Mouse (Mus musculus) Patski (cell line): Measurements from ENCODE around the gene Mier2. TPM values are rescaled to one million over a fixed set of nuclear protein-coding genes. Genes with fewer than 3 reads are reported as not detected.

Experiments used
- ATAC-seq: fragments of 100-300 bp; one replicate; pipeline ENCODE4 v1.8.0; 2021
- CTCF ChIA-PET: fragments of 350-600 bp; sonication (Branson Sonifier 250); formaldehyde crosslinking; loops from one replicate; lab custom pipeline; 2022; ENCODE audit warnings: inconsistent platforms; lab: Charles Lee
- POLR2A ChIA-PET: fragments of 350-600 bp; sonication (Branson Sonifier 250); formaldehyde crosslinking; loops from one replicate; lab custom pipeline; 2022; ENCODE audit warnings: antibody characterized with exemption, inconsistent platforms; lab: Charles Lee
- DNase-seq: peaks from one replicate; pipeline ENCODE4 v3.0.0-alpha.2; 2011; ENCODE audit warnings: low read depth, low spot score
- H3K27me3 ChIP-seq: fragments of 371-371 bp; one replicate; pipeline ENCODE4 v1.5.1; 2021
- CTCF ChIP-seq: fragments of 100-300 bp; IDR thresholded peaks from one replicate; pipeline ENCODE4 v1.5.1; 2021
- in situ Hi-C: fragments of 300-500 bp; cut with MboI; formaldehyde crosslinking; loops from 3 replicates; pipeline ENCODE4 v1.11.1; 2018; ENCODE audit warnings: low pct_unique_long_range_greater_than_20kb, mixed read lengths
- polyA plus RNA-seq: library from polyadenylated mRNA; unstranded; gene quantifications from one replicate; pipeline ENCODE4 v1.2.3, GENCODE M21; 2021

Gene Mier2
- polyA plus RNA-seq, 1 experiment from 2014 or later: 38.6 TPM

DNA sequence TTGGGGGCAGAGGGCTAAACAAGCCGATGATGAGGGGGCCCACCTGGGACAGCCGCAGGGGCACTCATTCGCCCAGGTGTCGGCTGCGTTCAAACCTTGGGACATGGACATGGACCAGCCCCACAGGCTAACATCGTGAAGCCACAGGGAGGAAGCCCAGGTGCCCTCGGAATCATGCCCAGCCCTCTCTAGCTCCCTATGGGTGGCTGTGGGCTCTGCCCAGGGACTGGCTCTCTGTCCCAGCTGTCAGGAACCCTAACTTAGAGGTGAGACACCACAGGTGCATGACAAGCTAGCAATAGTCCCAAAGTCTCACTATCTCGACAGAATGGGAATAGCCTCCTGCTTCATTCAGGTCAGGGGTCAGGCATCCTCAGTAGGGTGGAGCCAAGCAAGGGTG lies 2.5 kb downstream of the Mier2 start:
- DNase-seq (no peak), ATAC-seq (no peak)
- in situ Hi-C loops: no loop called here
- no peak for TF ChIP-seq CTCF
- ChIA-PET CTCF (no interaction called here), POLR2A (no interaction called here)
- no peaks in the 10 kb centered on the region for H3K27me3 ChIP-seq

- in situ Hi-C loops: no loop called here
- no peak for TF ChIP-seq CTCF
- ChIA-PET POLR2A (no interaction called here), CTCF (no interaction called here)
- ATAC-seq (no peak), DNase-seq (no peak)
- no peaks in the 10 kb centered on the region for H3K27me3 ChIP-seq
Measured at GRCm38 (mm10) chr10:79550366-79550765, 4.6 kb downstream of the Mier2 start.

DNA sequence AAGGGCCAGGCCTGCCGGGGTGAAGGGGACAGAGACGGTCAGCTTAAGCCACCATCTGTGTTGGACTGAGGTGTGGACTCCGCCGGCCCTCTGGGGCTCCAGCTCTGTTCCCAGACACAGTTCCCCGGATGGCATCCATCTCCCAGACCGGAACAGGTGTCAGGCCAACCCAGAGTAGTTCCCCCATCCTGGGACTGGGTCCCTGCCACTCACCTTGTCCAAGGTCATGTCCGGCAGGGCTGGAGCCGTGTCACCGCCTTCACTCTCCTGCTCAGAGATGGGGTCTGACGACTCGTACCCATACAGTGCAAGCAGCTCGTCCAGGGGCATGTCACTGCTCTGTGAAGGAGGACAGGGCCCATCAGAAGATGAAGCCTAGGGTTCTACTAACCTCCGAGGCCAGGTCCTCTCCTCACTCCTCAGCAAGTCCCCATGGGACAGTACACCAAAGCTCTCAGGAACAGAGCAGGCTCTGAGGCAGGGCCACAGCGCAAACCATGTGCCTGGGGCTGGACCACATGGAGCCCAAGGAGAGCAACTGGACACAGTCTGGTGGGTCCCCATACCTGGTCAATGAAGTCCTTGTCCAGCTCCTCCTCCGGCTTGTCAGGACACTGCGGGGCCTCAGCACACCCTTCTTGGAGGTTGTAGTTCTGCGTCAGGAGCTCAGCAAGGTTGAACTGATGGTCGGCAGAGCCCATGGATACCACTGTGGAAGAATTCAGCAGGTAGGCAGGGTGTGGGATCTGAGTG lies 5.9 kb downstream of the Mier2 start:
- H3K27me3 ChIP-seq: no peaks in the 10 kb centered on the region
- ChIA-PET POLR2A (no interaction called here), CTCF (no interaction called here)
- in situ Hi-C loops: no loop called here
- DNase-seq (no peak), ATAC-seq (no peak)
- no peak for TF ChIP-seq CTCF

- TF ChIP-seq CTCF: no peak
- CTCF ChIA-PET: no interaction called here
- DNase-seq: no peak
- in situ Hi-C loops: no loop called here
- H3K27me3 ChIP-seq: no peaks in the 10 kb centered on the region
- ATAC-seq: no peak
- POLR2A ChIA-PET: no interaction called here
Measured at GRCm38 (mm10) chr10:79548546-79548945, 6.5 kb downstream of the Mier2 start.

GRCm38 (mm10) chr10:79547148-79547675 lies 7.8 kb downstream of the Mier2 start:
- no peak for TF ChIP-seq CTCF
- in situ Hi-C loops: no loop called here
- DNase-seq (no peak), ATAC-seq (no peak)
- H3K27me3 ChIP-seq: no peaks in the 10 kb centered on the region
- CTCF ChIA-PET: no interaction called here
- POLR2A ChIA-PET: no interaction called here

- POLR2A ChIA-PET: no interaction called here
- no peak for ATAC-seq
- CTCF ChIA-PET: no interaction called here
- no peak for TF ChIP-seq CTCF
- in situ Hi-C loops: no loop called here
- H3K27me3 ChIP-seq: no peaks in the 10 kb centered on the region
- DNase-seq: no peak
Measured at GRCm38 (mm10) chr10:79546483-79546882, 8.5 kb downstream of the Mier2 start.

- DNase-seq (no peak), ATAC-seq (no peak)
- in situ Hi-C loops: no loop called here
- ChIA-PET CTCF (no interaction called here), POLR2A (no interaction called here)
- no peaks in the 10 kb centered on the region for H3K27me3 ChIP-seq
- TF ChIP-seq CTCF: no peak
Measured at GRCm38 (mm10) chr10:79545891-79546290, 9.1 kb downstream of the Mier2 start.

- in situ Hi-C loops: no loop called here
- TF ChIP-seq CTCF: no peak
- H3K27me3 ChIP-seq: no peaks in the 10 kb centered on the region
- POLR2A ChIA-PET: interaction anchor here (0.6 kb wide), 1 partner anchor 31 kb away, joined by 3 read pairs; no protein-coding TSS in a partner anchor
- DNase-seq: no peak
- ATAC-seq: no peak
- CTCF ChIA-PET: no interaction called here
Measured at GRCm38 (mm10) chr10:79544631-79545030, 10.4 kb downstream of the Mier2 start.

DNA sequence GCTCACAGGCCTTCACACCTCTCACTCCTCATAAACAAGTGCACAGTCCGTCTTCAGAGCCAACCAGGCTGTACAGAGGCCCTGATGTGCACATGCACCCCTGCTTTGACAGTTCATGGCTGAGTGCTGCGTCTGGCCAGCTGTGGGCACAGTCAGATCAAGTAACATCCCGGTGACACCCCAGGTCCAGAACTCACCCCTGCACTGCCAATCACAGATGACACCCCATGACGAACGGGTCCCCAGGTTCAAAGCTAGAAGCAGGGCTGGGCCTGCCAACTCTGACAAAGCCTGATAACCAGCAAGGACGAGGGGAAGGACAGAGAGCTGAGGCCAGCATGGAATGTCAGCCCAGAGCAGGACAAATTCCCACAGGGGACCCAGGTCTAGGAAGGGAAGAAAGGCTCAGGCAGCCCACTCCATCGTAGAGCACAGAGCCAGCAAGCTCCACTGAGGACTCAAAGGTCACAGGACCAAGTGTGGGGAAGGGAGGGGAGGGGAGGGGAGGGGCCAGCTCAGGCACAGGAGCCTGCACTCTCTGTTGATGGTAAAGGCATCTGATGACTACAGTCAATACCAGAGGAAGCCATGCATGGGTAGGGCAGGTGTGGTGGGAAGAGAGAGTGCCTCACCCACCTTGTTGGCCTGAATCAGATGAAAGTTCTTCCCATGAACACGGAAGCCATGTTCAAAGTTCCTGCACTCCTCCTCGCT lies 11.0 kb downstream of the Mier2 start:
- ChIA-PET POLR2A (interaction anchor here (0.6 kb wide), 1 partner anchor 30 kb away, joined by 3 read pairs; no protein-coding TSS in a partner anchor), CTCF (no interaction called here)
- TF ChIP-seq CTCF: no peak
- no peak for ATAC-seq
- in situ Hi-C loops: no loop called here
- DNase-seq: no peak
- no peaks in the 10 kb centered on the region for H3K27me3 ChIP-seq

- POLR2A ChIA-PET: no interaction called here
- no peak for TF ChIP-seq CTCF
Measured at GRCm38 (mm10) chr10:79542171-79542570, 12.8 kb downstream of the Mier2 start.

DNA sequence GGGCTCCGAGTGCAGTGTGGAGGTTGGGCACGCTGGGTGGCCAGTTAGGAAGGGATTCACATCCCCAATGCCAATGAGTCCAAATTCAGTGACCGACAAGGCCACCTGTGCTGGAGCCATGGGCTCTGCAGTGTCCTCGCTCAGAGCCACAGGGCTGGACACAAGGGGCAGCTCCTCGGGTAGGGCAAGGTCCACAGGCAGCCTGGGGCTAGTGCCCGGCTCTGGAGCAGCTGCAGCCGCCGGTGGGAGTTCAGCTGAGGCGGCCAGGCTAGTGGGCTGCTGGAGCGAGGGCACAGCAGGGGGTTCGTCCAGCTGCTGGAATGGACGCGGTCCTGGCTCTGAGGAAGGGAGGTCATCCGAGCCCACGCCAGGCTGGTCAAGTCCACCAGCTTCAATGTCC lies 13.5 kb downstream of the Mier2 start:
- no peak for TF ChIP-seq CTCF
- ATAC-seq (no peak), DNase-seq (no peak)
- no peaks in the 10 kb centered on the region for H3K27me3 ChIP-seq
- ChIA-PET POLR2A (no interaction called here), CTCF (no interaction called here)
- in situ Hi-C loops: no loop called here

More at GRCm38 (mm10) chr10:79542171-79542570, 12.8 kb downstream of the Mier2 start:
- in situ Hi-C loops: no loop called here
- DNase-seq (no peak), ATAC-seq (no peak)
- CTCF ChIA-PET: no interaction called here
- no peaks in the 10 kb centered on the region for H3K27me3 ChIP-seq
